Mouse (Mus musculus): ENCODE data around the gene Gm7030. TPM values are rescaled to one million over a fixed set of nuclear protein-coding genes. Genes with fewer than 3 reads are reported as not detected.
A peak's percentile ranks its signal among the peaks of the same experiment; 100 is the strongest.
"Not testable (repeated sequence)": the region's sequence is repeated elsewhere in the genome, so short reads cannot be mapped to it uniquely, and the experiment has no call there.

Gene Gm7030
- polyA plus RNA-seq, 1 experiment, result not detected

DNA sequence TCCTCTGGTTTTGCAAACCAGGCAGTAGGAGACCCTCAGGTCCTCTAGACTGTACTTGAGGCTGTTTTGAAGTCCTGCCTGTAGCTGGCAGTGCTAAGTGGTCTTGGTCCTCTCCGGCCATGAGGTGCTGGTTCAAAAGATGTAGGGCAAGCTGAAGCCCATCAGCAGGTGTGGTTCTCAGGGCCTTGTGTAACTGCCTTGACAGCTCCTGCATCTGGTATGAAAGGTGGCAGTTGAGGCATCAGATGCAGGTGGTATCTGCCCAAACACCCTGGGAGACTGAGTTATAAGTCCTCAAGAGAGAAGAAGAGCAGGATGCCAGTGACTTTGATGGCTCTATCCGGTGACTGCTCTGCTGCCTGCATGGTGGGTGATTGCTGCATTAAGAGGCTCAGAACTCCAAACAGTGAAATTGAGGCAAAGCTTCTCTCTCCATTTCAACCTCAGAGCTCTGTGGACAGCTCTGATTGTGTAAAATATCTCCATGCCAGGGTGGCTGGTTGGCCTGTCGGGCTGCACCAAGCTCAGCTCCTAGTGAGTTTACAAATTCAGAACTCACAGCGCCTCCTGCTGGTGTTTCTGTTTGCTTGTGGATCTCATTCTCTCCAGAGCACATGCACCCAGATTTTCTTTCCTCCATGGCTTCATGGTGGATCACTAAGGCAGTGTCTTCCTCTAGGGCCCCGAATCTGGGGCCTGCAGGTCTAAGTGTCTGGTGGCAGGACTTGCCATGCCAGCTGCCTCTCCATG, 2.5 kb upstream of the Gm7030 start:
- TF ChIP-seq CTCF (IDR thresholded peaks at IDR 0.05; ENCODE audit: borderline replicate concordance, insufficient read depth, low read length) (no peak), POLR2A (IDR thresholded peaks at IDR 0.05; ENCODE audit: low read depth, low read length) (no peak)
- no peak overlapping the region for H3K27ac ChIP-seq (ENCODE audit: insufficient read depth, low read length)
- no peak overlapping the region for H3K4me3 ChIP-seq (ENCODE audit: insufficient read depth, low read length)
- H3K4me1 ChIP-seq (ENCODE audit: control insufficient read depth, insufficient read depth, low read length), result no peaks in the 10 kb centered on the region

DNA sequence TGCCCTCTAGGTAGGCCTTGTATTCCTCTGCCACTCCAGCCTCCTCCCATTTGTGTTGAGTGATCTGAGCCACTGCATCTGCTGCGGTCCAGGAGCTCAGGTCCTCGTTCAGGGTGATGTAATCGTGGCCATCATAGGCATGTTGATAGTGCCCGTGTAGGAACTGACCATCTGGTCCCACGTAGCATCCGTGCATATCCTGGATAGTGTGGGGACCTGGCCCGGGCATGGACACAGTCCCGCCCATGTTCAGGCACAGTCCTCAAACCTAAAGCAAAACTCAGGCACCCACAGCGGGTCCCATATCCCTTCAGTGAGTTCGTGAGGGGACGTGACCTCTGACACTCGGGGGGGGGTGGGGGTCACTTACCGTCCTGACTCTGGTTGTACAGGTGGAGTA, 700 bp downstream of the Gm7030 start:
- not testable (repeated sequence) for H3K4me3 ChIP-seq (ENCODE audit: insufficient read depth, low read length); H3K4me1 ChIP-seq (ENCODE audit: control insufficient read depth, insufficient read depth, low read length); H3K27ac ChIP-seq (ENCODE audit: insufficient read depth, low read length)

DNA sequence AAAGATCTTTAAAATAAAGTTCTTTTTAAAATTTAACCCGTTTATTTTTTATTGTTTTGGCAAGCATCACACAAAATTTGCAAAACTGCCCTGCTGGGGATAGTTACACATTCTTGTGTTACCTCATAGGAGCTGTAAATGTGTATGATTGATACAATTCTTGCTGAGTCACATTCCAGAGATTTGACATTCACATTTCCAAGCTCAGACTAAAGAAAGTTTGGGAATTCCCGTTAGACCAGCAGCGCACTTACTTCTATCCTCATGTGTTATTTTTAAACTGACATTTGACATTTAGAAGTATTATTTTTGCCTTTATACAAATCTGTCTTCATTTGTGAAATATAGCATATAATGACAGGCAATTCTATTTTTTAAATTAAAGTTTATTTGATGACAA, 5.1 kb downstream of the Gm7030 start:
- not testable (repeated sequence) for H3K4me1 ChIP-seq (ENCODE audit: control insufficient read depth, insufficient read depth, low read length); H3K4me3 ChIP-seq (ENCODE audit: insufficient read depth, low read length); H3K27ac ChIP-seq (ENCODE audit: insufficient read depth, low read length)

DNA sequence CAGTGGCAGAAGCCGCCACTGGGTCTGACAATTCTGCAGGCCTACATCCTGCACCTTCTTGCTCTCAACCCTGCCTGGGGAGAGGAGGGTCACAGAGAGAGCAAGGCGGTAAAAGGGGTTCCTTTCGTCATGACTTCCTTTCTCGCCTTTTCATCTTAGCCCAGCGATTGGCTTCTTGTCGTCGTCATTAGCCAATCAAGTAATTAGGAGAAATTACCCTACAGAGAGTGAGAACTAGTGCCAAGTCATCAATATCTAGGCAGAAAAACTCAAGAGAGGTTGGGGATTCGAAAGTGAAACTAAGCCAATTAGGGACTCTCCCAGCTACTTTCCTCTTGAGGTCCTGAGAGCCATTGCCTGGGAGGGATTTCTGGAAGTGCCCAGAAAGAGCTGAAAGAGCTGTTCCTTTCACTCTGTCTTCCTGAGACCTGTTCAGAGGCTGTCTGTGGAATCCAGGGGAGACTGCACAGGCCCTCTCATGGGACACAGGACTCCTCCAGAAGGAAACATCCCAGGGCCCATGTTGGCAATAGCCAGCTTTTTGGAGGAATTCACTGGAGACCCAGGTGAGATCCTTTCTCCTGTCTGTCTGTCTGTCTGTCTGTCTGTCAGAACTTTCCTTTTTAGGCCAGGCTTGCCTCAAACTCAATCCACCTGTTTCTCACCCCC, 7.7 kb downstream of the Gm7030 start, which contains the start of gene Gm19684:
Gm19684 (plus strand) TSS at position 327 of the 669 bp plus-strand sequence.
- TF ChIP-seq POLR2A (IDR thresholded peaks at IDR 0.05; ENCODE audit: low read depth, low read length), result peak; percentile 38; the same call in 1 of the 2 replicates
- H3K4me1 ChIP-seq (ENCODE audit: control insufficient read depth, insufficient read depth, low read length); H3K27ac ChIP-seq (ENCODE audit: insufficient read depth, low read length); H3K4me3 ChIP-seq (ENCODE audit: insufficient read depth, low read length): not testable (repeated sequence)

DNA sequence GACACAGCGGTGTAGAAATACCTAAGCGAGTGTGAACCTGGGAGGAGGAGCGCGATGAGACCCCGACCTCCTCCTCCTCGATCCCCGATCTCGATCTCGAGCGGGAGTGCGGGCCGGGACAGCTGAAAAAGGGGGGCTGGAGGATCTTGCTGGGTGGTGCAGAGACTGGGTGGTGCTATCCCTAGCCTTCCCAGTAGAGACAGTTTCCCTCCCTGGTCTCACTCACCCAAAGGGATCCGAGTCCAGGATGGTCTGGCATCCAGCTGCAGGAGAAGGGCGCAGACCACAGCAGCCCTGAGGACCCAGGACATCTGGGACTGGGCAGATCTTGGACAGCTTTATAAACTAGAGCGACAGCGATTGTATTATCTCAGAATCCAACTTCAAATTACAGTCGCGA, 8.4 kb downstream of the Gm7030 start:
- H3K4me3 ChIP-seq (ENCODE audit: insufficient read depth, low read length); H3K4me1 ChIP-seq (ENCODE audit: control insufficient read depth, insufficient read depth, low read length); H3K27ac ChIP-seq (ENCODE audit: insufficient read depth, low read length): not testable (repeated sequence)

DNA sequence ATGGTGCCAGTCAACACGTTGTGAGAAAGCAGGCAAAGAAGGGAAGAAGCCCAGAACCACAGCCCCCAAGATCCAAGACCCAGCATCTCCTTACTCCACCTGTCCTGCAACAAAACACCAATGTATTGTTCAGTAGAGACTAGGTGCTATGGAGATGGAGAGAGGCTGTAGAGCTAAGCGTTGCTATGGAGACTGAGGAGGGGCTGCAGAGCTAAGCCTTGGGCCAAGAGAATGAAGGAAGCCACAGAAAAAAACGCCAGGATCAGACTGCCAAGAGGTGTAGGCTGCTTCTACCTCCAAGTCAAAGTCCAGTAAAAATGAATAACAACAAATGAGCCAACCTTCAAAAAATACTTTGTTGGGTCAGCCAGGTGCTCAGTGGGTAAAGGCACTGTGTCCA, 12.7 kb downstream of the Gm7030 start:
- H3K4me1 ChIP-seq (ENCODE audit: control insufficient read depth, insufficient read depth, low read length); H3K27ac ChIP-seq (ENCODE audit: insufficient read depth, low read length): not testable (repeated sequence)

DNA sequence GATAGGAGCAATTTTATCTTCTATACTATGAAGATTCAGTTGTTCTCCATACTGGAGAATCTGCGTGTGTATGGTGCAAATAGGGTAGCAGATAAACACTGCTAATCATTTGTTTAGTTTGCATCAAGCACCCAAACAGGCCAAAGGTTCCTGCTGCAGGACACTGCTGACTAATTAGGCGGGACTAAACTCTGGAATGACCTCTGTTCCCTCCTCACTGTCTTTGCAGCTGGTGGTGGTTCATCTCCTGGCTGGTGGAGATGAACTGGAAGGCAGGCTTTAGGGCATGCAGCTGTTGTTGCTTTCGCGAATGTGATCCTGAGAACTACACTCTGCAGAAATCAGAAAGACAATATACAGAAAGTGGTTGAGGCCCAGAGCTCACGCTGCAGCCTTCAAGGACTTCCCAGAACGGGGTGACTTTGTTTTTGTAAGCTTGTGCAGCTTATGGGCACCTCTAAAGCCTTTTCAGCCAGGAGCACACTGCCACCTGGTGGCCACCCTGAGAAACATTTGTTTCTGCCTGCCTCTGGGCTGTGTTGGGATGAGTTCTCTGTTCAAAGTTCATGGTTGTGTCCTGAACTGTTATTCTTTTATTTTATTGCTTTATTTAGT, 15.1 kb downstream of the Gm7030 start:
- TF ChIP-seq CTCF (IDR thresholded peaks at IDR 0.05; ENCODE audit: borderline replicate concordance, insufficient read depth, low read length), result peak; percentile 24; the same call in 1 of the 2 replicates
- H3K4me3 ChIP-seq (ENCODE audit: insufficient read depth, low read length); H3K27ac ChIP-seq (ENCODE audit: insufficient read depth, low read length); H3K4me1 ChIP-seq (ENCODE audit: control insufficient read depth, insufficient read depth, low read length): not testable (repeated sequence)

More for the DNA sequence above, 12.7 kb downstream of the Gm7030 start:
- not testable (repeated sequence) for H3K4me3 ChIP-seq (ENCODE audit: insufficient read depth, low read length)

DNA sequence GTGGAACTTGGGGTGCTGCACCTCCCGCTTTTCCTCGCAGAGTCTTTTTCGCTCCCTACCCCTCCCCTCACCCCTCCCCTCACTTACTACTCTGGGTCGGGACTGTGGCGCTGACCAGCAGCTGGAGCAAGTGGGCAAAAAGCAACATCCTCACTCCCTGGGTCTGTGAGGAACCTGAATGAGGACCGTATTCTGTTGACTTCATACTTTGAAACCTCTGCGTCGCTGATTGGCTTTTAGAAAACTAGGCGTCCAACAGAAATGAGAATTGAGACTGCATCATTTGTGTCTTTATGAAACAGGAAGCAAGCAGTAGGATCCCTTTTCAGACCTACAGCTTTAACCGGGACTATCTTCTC, 17.7 kb downstream of the Gm7030 start:
- H3K4me3 ChIP-seq (ENCODE audit: insufficient read depth, low read length), result peak overlapping the region; percentile 8
- not testable (repeated sequence) for H3K27ac ChIP-seq (ENCODE audit: insufficient read depth, low read length); H3K4me1 ChIP-seq (ENCODE audit: control insufficient read depth, insufficient read depth, low read length)

DNA sequence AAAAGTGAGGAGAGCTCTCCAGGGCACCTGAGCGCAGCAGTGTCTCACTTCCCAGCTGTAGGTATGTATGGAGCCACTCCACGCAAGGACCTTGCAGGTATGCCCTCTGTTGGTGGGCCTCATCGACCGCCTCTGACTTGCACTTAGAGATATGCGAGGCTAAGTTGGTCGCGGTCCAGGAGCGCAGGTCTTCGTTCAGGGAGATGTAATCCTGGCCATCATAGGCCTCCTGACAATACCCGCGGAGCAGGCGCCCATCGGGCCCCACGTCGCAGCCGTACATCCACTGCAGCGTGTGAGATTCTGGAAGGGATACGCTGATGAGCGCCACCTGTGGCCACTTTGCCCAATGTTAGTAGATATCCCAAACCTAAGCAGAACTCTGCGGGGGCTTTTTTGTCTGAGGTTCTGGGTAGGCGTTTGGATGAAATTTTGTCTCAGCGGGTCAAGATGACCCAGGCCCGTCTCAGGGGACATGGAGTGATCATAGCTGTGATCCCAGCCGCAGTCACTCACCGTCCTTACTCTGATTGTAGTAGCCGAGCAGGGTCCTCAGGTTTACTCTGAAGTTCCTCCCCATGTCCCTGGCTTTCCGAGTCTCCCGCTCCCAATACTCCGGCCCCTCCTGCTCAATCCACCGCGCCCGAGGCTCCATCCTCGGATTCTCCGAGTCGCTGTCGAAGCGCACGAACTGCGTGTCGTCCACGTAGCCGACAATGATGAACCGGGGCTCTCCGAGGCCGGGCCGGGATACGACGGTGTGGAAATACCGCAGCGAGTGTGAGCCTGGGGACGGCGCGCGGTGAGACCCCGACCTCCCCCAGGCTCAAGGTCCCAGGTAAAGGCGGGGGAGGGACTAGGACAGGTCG, 18.4 kb downstream of the Gm7030 start:
- H3K4me1 ChIP-seq (ENCODE audit: control insufficient read depth, insufficient read depth, low read length); H3K27ac ChIP-seq (ENCODE audit: insufficient read depth, low read length): not testable (repeated sequence)
- peak overlapping the region; percentile 8 for H3K4me3 ChIP-seq (ENCODE audit: insufficient read depth, low read length)

DNA sequence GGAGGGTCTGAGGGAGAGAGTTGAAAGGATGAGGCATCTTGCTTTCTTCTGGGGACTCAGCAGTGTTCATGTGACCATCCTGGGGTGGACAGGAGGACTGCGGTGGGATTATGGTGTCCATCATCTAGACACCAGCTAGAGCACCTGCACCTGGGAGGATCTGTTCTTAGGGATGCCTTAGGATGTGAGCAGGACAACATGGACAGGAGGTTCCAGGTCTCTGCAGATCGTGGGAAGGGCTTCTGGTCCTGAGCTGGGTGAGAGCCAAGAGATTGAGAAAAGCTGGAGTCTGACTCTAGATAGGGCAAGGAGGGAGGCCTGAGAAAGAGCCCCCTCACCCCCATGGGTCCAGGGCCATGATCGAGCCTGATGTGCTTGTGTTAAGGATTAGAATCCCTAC, 19.1 kb downstream of the Gm7030 start:
- not testable (repeated sequence) for H3K4me3 ChIP-seq (ENCODE audit: insufficient read depth, low read length); H3K4me1 ChIP-seq (ENCODE audit: control insufficient read depth, insufficient read depth, low read length); H3K27ac ChIP-seq (ENCODE audit: insufficient read depth, low read length)

DNA sequence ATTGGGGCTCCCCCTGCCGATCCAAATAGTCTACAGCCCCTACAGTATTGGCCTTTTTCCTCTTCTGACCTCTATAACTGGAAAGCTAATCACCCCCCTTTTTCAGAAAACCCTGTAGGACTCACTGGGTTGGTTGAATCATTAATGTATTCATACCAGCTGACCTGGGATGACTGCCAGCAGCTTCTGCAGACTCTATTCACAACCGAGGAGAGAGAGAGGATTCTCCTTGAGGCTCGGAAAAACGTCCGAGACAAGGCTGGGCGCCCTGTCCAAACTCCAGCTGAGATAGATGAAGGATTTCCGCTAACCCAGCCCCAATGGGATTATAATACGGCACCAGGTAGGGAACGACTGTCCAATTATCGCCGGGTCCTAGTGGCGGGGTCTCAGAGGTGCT, 27.1 kb downstream of the Gm7030 start:
- H3K4me1 ChIP-seq (ENCODE audit: control insufficient read depth, insufficient read depth, low read length); H3K27ac ChIP-seq (ENCODE audit: insufficient read depth, low read length); H3K4me3 ChIP-seq (ENCODE audit: insufficient read depth, low read length): not testable (repeated sequence)

DNA sequence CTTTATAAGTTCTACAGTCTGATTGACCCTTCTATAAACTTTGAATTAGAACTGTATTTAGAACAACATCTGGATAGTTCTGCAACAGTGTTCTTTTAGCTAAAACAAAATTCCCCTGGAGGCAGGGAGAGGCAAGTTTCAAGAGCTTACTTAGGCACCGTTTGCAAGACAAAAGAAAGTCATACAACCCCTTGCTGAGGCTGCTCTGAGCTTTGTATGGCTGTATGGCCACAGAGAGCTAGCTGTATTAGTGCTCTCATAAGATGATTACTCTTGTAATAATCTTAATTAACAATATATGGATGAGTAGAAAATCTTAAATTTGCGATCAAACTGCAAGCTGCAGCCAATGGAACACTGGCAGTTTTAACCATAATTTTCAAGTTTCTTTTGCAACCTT, 29.6 kb downstream of the Gm7030 start:
- H3K4me3 ChIP-seq (ENCODE audit: insufficient read depth, low read length); H3K4me1 ChIP-seq (ENCODE audit: control insufficient read depth, insufficient read depth, low read length); H3K27ac ChIP-seq (ENCODE audit: insufficient read depth, low read length): not testable (repeated sequence)
